Comparison of ENCODE assay signal across 9 mouse cellular contexts in the genomic region with DNA sequence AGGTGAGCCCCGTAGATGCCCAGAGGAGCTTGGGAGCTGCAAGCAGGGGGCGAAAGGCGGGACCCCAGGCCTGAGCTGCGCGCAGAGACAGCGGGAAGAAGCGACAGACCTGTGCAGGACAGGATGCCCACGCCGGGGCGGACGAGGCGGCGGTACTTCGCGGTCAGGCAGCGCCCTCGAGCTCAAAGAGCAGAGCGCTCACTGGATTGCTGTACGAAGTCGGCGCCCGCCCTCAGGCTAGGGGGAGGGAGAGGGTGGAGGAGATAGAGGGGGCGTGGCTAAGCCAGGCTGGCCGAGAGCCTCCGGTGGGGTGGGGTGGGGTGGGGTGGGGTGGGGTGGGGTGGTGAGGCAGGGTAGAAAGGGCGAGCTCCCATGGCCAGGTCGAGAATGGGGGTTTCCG. TPM values are rescaled to one million over a fixed set of nuclear protein-coding genes. Genes with fewer than 3 reads are reported as not detected.
DNase-seq lines count a peak whose midpoint lies in the region; ATAC-seq and TF ChIP-seq lines count a peak whose summit lies in the region.
"Had no signal": no experiment of that assay in that cellular context is flagged by ENCODE, and none has a peak within 500 bp of the region (broad histone marks: within the 10 kb centered on the region; RNA-seq: fewer than 3 reads in every experiment).

A gene (minus strand): TSS at position 276 of the 400 bp plus-strand sequence.

- peaks cover 6% of the 10 kb centered on the region for H3K4me1 ChIP-seq in forebrain, embryonic 15.5 days
- H3K4me1 ChIP-seq in liver, embryonic 12.5 days = peaks cover 9% of the 10 kb centered on the region
- 0 out of 2 replicates have a peak, but pooled peaks cover 3% of the 10 kb centered on the region for H3K4me1 ChIP-seq in stomach, postnatal 0 days (replicated peaks; ENCODE audit: control insufficient read depth, insufficient read depth)

- H3K27ac ChIP-seq in forebrain, embryonic 15.5 days (replicated peaks) = no peak within 1 kb of the TSS
- H3K27ac ChIP-seq in liver, embryonic 12.5 days = no peak within 1 kb of the TSS
- H3K27ac ChIP-seq in stomach, postnatal 0 days (replicated peaks) = no peak within 1 kb of the TSS

- 0 out of 2 replicates have a peak within 1 kb of the TSS, but pooled peaks have one; percentile 40 for H3K9ac ChIP-seq in forebrain, embryonic 15.5 days (replicated peaks)
- no peak within 1 kb of the TSS for H3K9ac ChIP-seq in liver, embryonic 12.5 days
- H3K9ac ChIP-seq in stomach, postnatal 0 days (ENCODE audit: low read length) = no peak within 1 kb of the TSS; the same call in 1 of the 2 replicates

- H3K36me3 ChIP-seq in forebrain, embryonic 15.5 days = no peaks in the 10 kb centered on the region
- no peaks in the 10 kb centered on the region for H3K36me3 ChIP-seq in liver, embryonic 12.5 days
- H3K36me3 ChIP-seq in stomach, postnatal 0 days (ENCODE audit: control insufficient read depth, insufficient read depth, low read length) = no peaks in the 10 kb centered on the region

- peak; percentile 47 to 49 for DNase-seq in cerebellum, postnatal 10 days
- no peak for DNase-seq in cerebellum, postnatal 36 days
- DNase-seq in R1 (ENCODE audit: low read depth, low spot score) = peak; percentile 78
- peak; percentile 67 for DNase-seq in stomach, postnatal 0 days (ENCODE audit: low spot score)
- no peak for DNase-seq in spleen, adult 12 weeks (ENCODE audit: low spot score)
- no peak for DNase-seq in spleen, postnatal 36 days (ENCODE audit: low spot score in 2 of 2)

- H3K9me3 ChIP-seq in forebrain, embryonic 15.5 days = no peaks in the 10 kb centered on the region
- no peaks in the 10 kb centered on the region for H3K9me3 ChIP-seq in liver, embryonic 12.5 days (replicated peaks)
- H3K9me3 ChIP-seq in stomach, postnatal 0 days (ENCODE audit: control insufficient read depth, low read length) = no peaks in the 10 kb centered on the region

- ATAC-seq in forebrain, embryonic 15.5 days (replicated peaks) = no peak
- no peak for ATAC-seq in liver, embryonic 12.5 days
- ATAC-seq in stomach, postnatal 0 days (ENCODE audit: low FRiP score, low TSS enrichment) = no peak

- WGBS in forebrain, embryonic 15.5 days = 2% methylated on average over 27 of the region's 28 CpGs
- 7% methylated on average over 23 of the region's 28 CpGs for WGBS in liver, embryonic 12.5 days (ENCODE audit: insufficient replicate concordance)
- under 1% methylated on average over 21 of the region's 28 CpGs for WGBS in stomach, postnatal 0 days

- peak within 1 kb of the TSS; percentile 51 for H3K4me2 ChIP-seq in forebrain, embryonic 15.5 days (replicated peaks)
- peak within 1 kb of the TSS; percentile 37 for H3K4me2 ChIP-seq in liver, embryonic 12.5 days
- H3K4me2 ChIP-seq in stomach, postnatal 0 days (replicated peaks; ENCODE audit: low read depth) = peak within 1 kb of the TSS; percentile 31

- TF ChIP-seq EP300 in stomach, postnatal 0 days (optimal IDR thresholded peaks at IDR 0.05) = no peak

- no peak for TF ChIP-seq CTCF in stomach, postnatal 0 days (IDR thresholded peaks at IDR 0.05; ENCODE audit: low read depth)

- H3K27me3 ChIP-seq in forebrain, embryonic 15.5 days = peaks cover 33% of the 10 kb centered on the region
- H3K27me3 ChIP-seq in liver, embryonic 12.5 days (replicated peaks) = peaks cover 74% of the 10 kb centered on the region
- H3K27me3 ChIP-seq in stomach, postnatal 0 days (ENCODE audit: control insufficient read depth, insufficient read depth, low read length) = peaks cover 7% of the 10 kb centered on the region; the same call in 1 of the 2 replicates

- H3K4me3 ChIP-seq in forebrain, embryonic 15.5 days = peak within 1 kb of the TSS; percentile 34
- H3K4me3 ChIP-seq in liver, embryonic 12.5 days = 0 out of 2 replicates have a peak within 1 kb of the TSS, but pooled peaks have one; percentile 12
- H3K4me3 ChIP-seq in stomach, postnatal 0 days (ENCODE audit: low read depth, low read length) = no peak within 1 kb of the TSS
- H3K4me3 ChIP-seq: myocyte had no signal

RNA-seq across cellular contexts. Expression of the gene that starts here (rescaled TPM):
- polyA plus RNA-seq in forebrain, embryonic 15.5 days (2015; fragmentation: Nextera tagmentation; extraction: Ambion mirVana) = 0.11 and 0.29 TPM in 2 replicates
- 0.10 TPM in 1 of 2 replicates, not detected in the other for polyA plus RNA-seq in liver, embryonic 12.5 days (2016; fragmentation: Nextera tagmentation; extraction: Ambion mirVana)
- polyA plus RNA-seq in stomach, postnatal 0 days (2015; fragmentation: Nextera tagmentation; extraction: Ambion mirVana) = 0.06 and 0.16 TPM in 2 replicates
- polyA plus RNA-seq: myocyte had no signal

Comparison
In these comparisons a context has a peak if more than half of its experiments do, and no peak if none do; other contexts are left out.
1. DNase-seq: peak in cerebellum, postnatal 10 days (2 of 2) and R1 (single experiment); none in cerebellum, postnatal 36 days (0 of 2), spleen, adult 12 weeks (single experiment) and spleen, postnatal 36 days (0 of 2).
2. Peak in DNase-seq and H3K4me2 ChIP-seq in stomach, postnatal 0 days; RNA of the gene not detected or under 1 TPM.
3. Peak in every context shown above with its lines, with median percentiles within 50 percentile points of each other: H3K4me2 ChIP-seq.